Mouse (Mus musculus): ENCODE measurements at regions not wholly inside any gene's neighbourhood (a gene's known extent, or its start where the extent isn't known, plus 50 kb on each side); places are given as distances from the start of the nearest gene placed in this dataset.

GRCm38 (mm10) chr7:77632656-77633055 lies 1105.2 kb downstream of the Ntrk3 start:
- DNase-seq (ENCODE audit: low spot score in 2 of 2): no peak

- DNase-seq (ENCODE audit: low spot score in 2 of 2): no peak
These were observed 1114.3 kb downstream of the Ntrk3 start for GRCm38 (mm10) chr7:77623491-77623890.

GRCm38 (mm10) chr7:77622934-77623333 lies 1114.9 kb downstream of the Ntrk3 start:
- peak; percentile 21 to 33 for DNase-seq (ENCODE audit: low spot score in 2 of 2)

GRCm38 (mm10) chr7:77572872-77573271 lies 1164.9 kb downstream of the Ntrk3 start:
- peak in 1 of 2 experiments; percentile 45 for DNase-seq (ENCODE audit: low spot score in 2 of 2)

GRCm38 (mm10) chr7:77559095-77559494 lies 1178.7 kb downstream of the Ntrk3 start:
- DNase-seq (ENCODE audit: low spot score in 2 of 2): no peak

- DNase-seq (ENCODE audit: low spot score in 2 of 2): no peak
These were observed 1179.3 kb downstream of the Ntrk3 start for GRCm38 (mm10) chr7:77558536-77558935.

GRCm38 (mm10) chr7:77536890-77537289 lies 1200.9 kb downstream of the Ntrk3 start:
- peak in 1 of 2 experiments; percentile 21 for DNase-seq (ENCODE audit: low spot score in 2 of 2)

GRCm38 (mm10) chr7:77527906-77528305 lies 1209.9 kb downstream of the Ntrk3 start:
- no peak for DNase-seq (ENCODE audit: low spot score in 2 of 2)

- no peak for DNase-seq (ENCODE audit: low spot score in 2 of 2)
These were observed 1228.2 kb downstream of the Ntrk3 start for GRCm38 (mm10) chr7:77509586-77509985.

- DNase-seq (ENCODE audit: low spot score in 2 of 2): no peak
These were observed 1230.2 kb downstream of the Ntrk3 start for GRCm38 (mm10) chr7:77507606-77508005.

GRCm38 (mm10) chr7:77502608-77503007 lies 1235.2 kb downstream of the Ntrk3 start:
- no peak for DNase-seq (ENCODE audit: low spot score in 2 of 2)

- DNase-seq (ENCODE audit: low spot score in 2 of 2): no peak
These were observed 1242.7 kb downstream of the Ntrk3 start for GRCm38 (mm10) chr7:77495066-77495465.

GRCm38 (mm10) chr7:77477519-77477918 lies 1247.8 kb downstream of the Agbl1 start:
- peak; percentile 26 to 29 for DNase-seq (ENCODE audit: low spot score in 2 of 2)

- DNase-seq (ENCODE audit: low spot score in 2 of 2): no peak
These were observed 1216.3 kb downstream of the Agbl1 start for GRCm38 (mm10) chr7:77446052-77446367.

- no peak for DNase-seq (ENCODE audit: low spot score in 2 of 2)
These were observed 1215.8 kb downstream of the Agbl1 start for GRCm38 (mm10) chr7:77445352-77446051.

- no peak for DNase-seq (ENCODE audit: low spot score in 2 of 2)
These were observed 1211.9 kb downstream of the Agbl1 start for GRCm38 (mm10) chr7:77441622-77442021.

GRCm38 (mm10) chr7:77413606-77414005 lies 1183.9 kb downstream of the Agbl1 start:
- DNase-seq (ENCODE audit: low spot score in 2 of 2): no peak
